Comparison of ENCODE assay signal across 24 mouse cellular contexts in genomic region chr3:93488541-93488940, GRCm38 (mm10). TPM values are rescaled to one million over a fixed set of nuclear protein-coding genes. Genes with fewer than 3 reads are reported as not detected.
DNase-seq lines count a peak whose midpoint lies in the region; ATAC-seq and TF ChIP-seq lines count a peak whose summit lies in the region.
"Had no signal": no experiment of that assay in that cellular context is flagged by ENCODE, and none has a peak within 500 bp of the region (broad histone marks: within the 10 kb centered on the region; RNA-seq: fewer than 3 reads in every experiment).

No protein-coding gene starts in this region.

- no peak overlapping the region for H3K4me3 ChIP-seq in kidney, adult 2 months (ENCODE audit: insufficient read depth, low read depth, low read length)
- no peak overlapping the region for H3K4me3 ChIP-seq in kidney, embryonic 16.5 days (ENCODE audit: low read length)
- no peak overlapping the region for H3K4me3 ChIP-seq in kidney, embryonic 14.5 days (ENCODE audit: low read length)
- H3K4me3 ChIP-seq: embryonic facial prominence, embryonic 13.5 days; embryonic facial prominence, embryonic 15.5 days; erythroblast, embryonic 14.5 days; forebrain, embryonic 10.5 days; forebrain, embryonic 12.5 days had no signal

- H3K27ac ChIP-seq in kidney, adult 2 months (ENCODE audit: insufficient read depth, low read depth, low read length), result no peak overlapping the region
- no peak overlapping the region for H3K27ac ChIP-seq in kidney, embryonic 16.5 days (ENCODE audit: low read length)
- no peak overlapping the region for H3K27ac ChIP-seq in kidney, embryonic 14.5 days (ENCODE audit: low read depth, low read length)
- H3K27ac ChIP-seq: embryonic facial prominence, embryonic 13.5 days; embryonic facial prominence, embryonic 15.5 days; forebrain, embryonic 10.5 days; forebrain, embryonic 12.5 days had no signal

- no peaks in the 10 kb centered on the region for H3K27me3 ChIP-seq in kidney, adult 2 months (replicated peaks; ENCODE audit: control insufficient read depth, insufficient read depth, low read length)
- H3K27me3 ChIP-seq in kidney, embryonic 16.5 days (ENCODE audit: insufficient read depth, low read length), result no peaks in the 10 kb centered on the region; the same call in 1 of the 2 replicates
- no peaks in the 10 kb centered on the region for H3K27me3 ChIP-seq in kidney, embryonic 14.5 days (ENCODE audit: control insufficient read depth, insufficient read depth, low read length)
- H3K27me3 ChIP-seq: embryonic facial prominence, embryonic 13.5 days; embryonic facial prominence, embryonic 15.5 days; forebrain, embryonic 12.5 days had no signal

- peak; percentile 72 for DNase-seq in kidney, adult 2 months
- DNase-seq in kidney, adult 9 months, result peak; percentile 65
- DNase-seq: adrenal gland, adult 2 months; adrenal gland, postnatal 10 days; adrenal gland, postnatal 25 days; cerebellum, adult 11 months; cerebellum, adult 18-20 months; cerebellum, adult 8-10 months; cerebellum, adult 9-11 months; cerebellum, postnatal 14 days; cerebellum, postnatal 36 days; embryo, embryonic 11 days had no signal

- no peak for ATAC-seq in kidney, embryonic 16.5 days (ENCODE audit: low FRiP score, low TSS enrichment)
- ATAC-seq in kidney, embryonic 14.5 days (ENCODE audit: low FRiP score, low TSS enrichment), result no peak
- ATAC-seq: forebrain, embryonic 14.5 days; forebrain, embryonic 16.5 days had no signal

- peaks cover 2% of the 10 kb centered on the region; the same call in 1 of the 2 replicates for H3K4me1 ChIP-seq in kidney, adult 2 months (ENCODE audit: control insufficient read depth, insufficient read depth, low read length)
- no peaks in the 10 kb centered on the region for H3K4me1 ChIP-seq in kidney, embryonic 16.5 days (ENCODE audit: insufficient read depth, low read length)
- no peaks in the 10 kb centered on the region for H3K4me1 ChIP-seq in kidney, embryonic 14.5 days (ENCODE audit: control insufficient read depth, insufficient read depth, low read length)
- H3K4me1 ChIP-seq: embryonic facial prominence, embryonic 13.5 days; embryonic facial prominence, embryonic 15.5 days; forebrain, embryonic 10.5 days; forebrain, embryonic 12.5 days had no signal

- H3K4me2 ChIP-seq in kidney, embryonic 16.5 days (replicated peaks; ENCODE audit: low read depth, low read length), result no peak overlapping the region
- no peak overlapping the region for H3K4me2 ChIP-seq in kidney, embryonic 14.5 days (replicated peaks; ENCODE audit: low read depth, low read length)
- H3K4me2 ChIP-seq: embryonic facial prominence, embryonic 13.5 days; embryonic facial prominence, embryonic 15.5 days; forebrain, embryonic 12.5 days had no signal

- no peaks in the 10 kb centered on the region for H3K9me3 ChIP-seq in kidney, embryonic 16.5 days (ENCODE audit: low read length)
- H3K9me3 ChIP-seq in kidney, embryonic 14.5 days (ENCODE audit: control insufficient read depth, low read length), result no peaks in the 10 kb centered on the region
- H3K9me3 ChIP-seq: embryonic facial prominence, embryonic 13.5 days; embryonic facial prominence, embryonic 15.5 days; forebrain, embryonic 10.5 days; forebrain, embryonic 12.5 days had no signal

- H3K9ac ChIP-seq in kidney, embryonic 16.5 days (replicated peaks; ENCODE audit: low read length), result no peak overlapping the region
- no peak overlapping the region for H3K9ac ChIP-seq in kidney, embryonic 14.5 days (ENCODE audit: low read depth, low read length)
- H3K9ac ChIP-seq: embryonic facial prominence, embryonic 13.5 days; embryonic facial prominence, embryonic 15.5 days; forebrain, embryonic 12.5 days had no signal

- TF ChIP-seq CTCF in kidney, adult 2 months (conservative IDR thresholded peaks at IDR 0.05; ENCODE audit: insufficient read depth, insufficient read length, low read depth, low read length), result no peak

- WGBS in kidney, adult 2 months, result 62% methylated on average over 2 of the region's 2 CpGs
- WGBS in kidney, embryonic 16.5 days, result 91% methylated on average over 2 of the region's 2 CpGs
- WGBS in kidney, embryonic 14.5 days, result 83% methylated on average over 2 of the region's 2 CpGs

- H3K36me3 ChIP-seq in kidney, adult 2 months (ENCODE audit: control insufficient read depth, insufficient read depth, low read length), result no peaks in the 10 kb centered on the region
- no peaks in the 10 kb centered on the region for H3K36me3 ChIP-seq in kidney, embryonic 16.5 days (ENCODE audit: insufficient read depth, low read length)
- H3K36me3 ChIP-seq in kidney, embryonic 14.5 days (ENCODE audit: control insufficient read depth, insufficient read depth, low read length), result no peaks in the 10 kb centered on the region
- H3K36me3 ChIP-seq: embryonic facial prominence, embryonic 13.5 days; embryonic facial prominence, embryonic 15.5 days; forebrain, embryonic 10.5 days; forebrain, embryonic 12.5 days had no signal

- no peak for TF ChIP-seq POLR2A in kidney, adult 2 months (IDR thresholded peaks at IDR 0.05; ENCODE audit: low read depth, low read length)

RNA-seq across cellular contexts. Expression of gene Tchhl1, which starts 20.0 kb away (rescaled TPM):
- 0.34 and 0.47 TPM in 2 replicates for polyA plus RNA-seq in kidney, adult 2 months (2012; rRNA removed)
- 0.64 and 0.66 TPM in 2 replicates for polyA plus RNA-seq in kidney, embryonic 16.5 days (2015; fragmentation: Nextera tagmentation; extraction: Ambion mirVana)
- polyA plus RNA-seq in kidney, embryonic 14.5 days (2014; fragmentation: Nextera tagmentation; extraction: Ambion mirVana), result 0.46 and 0.54 TPM in 2 replicates
- polyA plus RNA-seq: adrenal gland, adult 2 months; brain, embryonic 14.5 days; C2C12; embryonic facial prominence, embryonic 11.5 days; embryonic facial prominence, embryonic 13.5 days; erythroblast, embryonic 14.5 days; forebrain, embryonic 10.5 days; forebrain, embryonic 12.5 days; forebrain, embryonic 14.5 days; forebrain, embryonic 16.5 days had no signal

RNA-seq across cellular contexts. Expression of gene S100a11, which starts 31.7 kb away (rescaled TPM):
- 183 and 285 TPM in 2 replicates for polyA plus RNA-seq in kidney, adult 2 months (2012; rRNA removed)
- polyA plus RNA-seq in kidney, embryonic 16.5 days (2015; fragmentation: Nextera tagmentation; extraction: Ambion mirVana), result 1,206 and 1,400 TPM in 2 replicates
- polyA plus RNA-seq in kidney, embryonic 14.5 days (2014; fragmentation: Nextera tagmentation; extraction: Ambion mirVana), result 1,151 and 1,469 TPM in 2 replicates

RNA-seq across cellular contexts. Expression of gene Tchh, which starts 46.4 kb away (rescaled TPM):
- 0.83 and 1.5 TPM in 2 replicates for polyA plus RNA-seq in kidney, adult 2 months (2012; rRNA removed)
- 5.7 and 6.7 TPM in 2 replicates for polyA plus RNA-seq in kidney, embryonic 16.5 days (2015; fragmentation: Nextera tagmentation; extraction: Ambion mirVana)
- 1.5 and 3.0 TPM in 2 replicates for polyA plus RNA-seq in kidney, embryonic 14.5 days (2014; fragmentation: Nextera tagmentation; extraction: Ambion mirVana)
- polyA plus RNA-seq: erythroblast, embryonic 14.5 days had no signal
